Mouse (Mus musculus) WW6 (cell line): ENCODE results near the gene Itgb4.

Experiments used
- DNase-seq: peaks from one replicate; pipeline ENCODE4 v3.0.0-alpha.2; 2013; ENCODE audit warnings: low read depth, low spot score

Itgb4 gene

DNA sequence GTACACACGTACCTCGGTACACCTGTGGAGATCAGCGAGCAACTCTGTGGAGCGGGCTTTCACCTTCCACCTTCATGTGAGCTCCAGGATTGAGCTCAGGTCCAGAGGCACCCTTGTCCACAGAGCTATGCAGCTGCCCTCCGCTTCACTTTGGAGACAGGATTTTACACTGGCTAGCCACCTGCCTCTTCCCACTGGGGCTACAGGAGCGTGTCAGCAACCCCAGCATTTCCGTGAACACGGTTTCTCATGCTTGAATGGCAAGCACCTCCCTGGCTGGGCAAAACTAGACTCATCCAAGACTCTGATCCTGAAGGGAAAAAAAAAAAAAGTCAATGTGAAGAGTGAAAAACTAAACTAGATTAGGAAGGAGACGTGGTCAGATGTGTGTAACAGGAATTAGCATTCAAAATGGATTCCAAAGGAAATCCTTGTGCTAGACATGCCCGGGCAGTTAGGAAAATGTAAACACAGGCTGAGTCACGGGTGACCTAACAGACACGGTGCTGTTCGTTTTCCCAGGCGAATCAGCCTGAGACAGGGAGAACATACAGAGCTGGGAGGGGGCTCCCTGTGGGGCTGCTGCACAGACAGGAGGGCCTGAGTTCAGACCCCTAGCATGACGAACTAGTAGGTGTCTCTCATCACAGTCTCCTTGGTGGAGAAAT is 4.4 kb upstream of the Itgb4 start:
- no peak for DNase-seq

DNA sequence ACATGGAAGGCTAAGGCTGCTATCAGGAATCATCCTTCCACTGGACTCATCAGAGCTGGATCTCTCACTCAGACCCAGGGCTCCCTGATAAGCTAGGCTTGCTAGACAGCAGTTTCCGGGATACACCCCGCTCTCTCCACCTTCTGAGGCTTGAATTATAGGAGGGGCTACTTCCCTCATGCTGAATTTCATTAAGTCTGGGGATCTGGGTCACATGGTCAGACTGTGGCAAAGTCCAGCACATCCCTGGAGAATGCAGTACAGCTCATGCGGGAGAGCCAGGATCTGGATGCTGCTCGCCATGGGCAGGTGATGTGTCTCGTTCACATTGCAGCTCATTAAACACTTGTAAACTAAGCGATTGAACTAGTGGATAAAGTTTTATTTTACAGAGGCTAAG is 3.5 kb upstream of the Itgb4 start:
- peak; percentile 57 for DNase-seq

DNA sequence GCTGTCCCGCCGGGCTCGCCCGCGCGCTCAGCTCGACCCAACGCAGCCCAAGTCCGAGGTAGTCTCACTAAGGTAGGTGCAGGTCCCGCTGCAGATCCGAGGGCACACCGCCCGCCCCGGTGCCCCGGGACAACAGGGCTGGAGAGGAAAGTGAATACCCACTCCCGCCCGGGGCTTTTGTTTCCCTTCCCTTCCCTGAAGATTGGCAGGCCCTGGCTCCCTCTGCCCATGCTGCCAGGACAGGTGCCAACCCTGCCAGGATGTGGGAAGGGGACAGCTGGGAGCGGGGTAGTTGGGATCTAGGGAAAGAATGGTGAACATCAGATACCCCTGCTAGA is 543 bp downstream of the Itgb4 start:
- no peak for DNase-seq

DNA sequence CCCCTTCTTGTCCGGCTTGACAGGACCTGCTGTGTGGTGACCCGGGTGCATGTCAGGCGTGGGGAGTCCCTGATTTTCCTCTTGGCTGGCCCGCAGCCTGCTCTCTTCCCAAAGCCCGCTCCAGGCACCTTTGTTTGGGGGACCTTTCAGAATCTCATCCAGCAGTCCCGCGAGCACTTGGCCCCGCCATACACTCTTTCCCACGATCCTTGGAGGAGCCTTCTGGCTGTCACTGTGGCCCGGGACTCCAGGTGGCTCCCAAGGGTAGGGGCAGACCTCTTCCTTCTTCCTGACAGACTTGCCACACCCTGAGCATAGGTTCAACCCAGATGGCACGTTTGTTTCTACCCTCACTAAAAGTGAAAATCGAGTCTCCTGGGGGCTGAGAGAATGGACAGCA is 1.0 kb downstream of the Itgb4 start:
- DNase-seq: no peak

DNA sequence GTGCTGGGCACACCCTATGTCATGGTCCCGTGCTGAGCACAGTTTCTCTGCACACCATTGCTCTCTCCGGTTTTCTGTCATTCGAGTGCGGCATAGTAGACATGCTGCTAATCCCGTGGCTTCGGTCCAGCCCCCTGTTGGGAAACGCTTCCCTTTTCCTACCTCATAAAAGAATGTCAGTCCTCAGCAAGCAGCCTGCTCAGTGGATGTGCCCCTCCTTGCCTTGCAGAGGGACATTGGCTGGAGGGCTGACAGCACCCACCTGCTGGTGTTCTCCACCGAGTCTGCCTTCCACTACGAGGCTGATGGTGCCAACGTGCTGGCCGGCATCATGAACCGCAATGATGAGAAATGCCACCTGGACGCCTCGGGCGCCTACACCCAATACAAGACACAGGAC is 8.0 kb downstream of the Itgb4 start:
- DNase-seq: no peak

DNA sequence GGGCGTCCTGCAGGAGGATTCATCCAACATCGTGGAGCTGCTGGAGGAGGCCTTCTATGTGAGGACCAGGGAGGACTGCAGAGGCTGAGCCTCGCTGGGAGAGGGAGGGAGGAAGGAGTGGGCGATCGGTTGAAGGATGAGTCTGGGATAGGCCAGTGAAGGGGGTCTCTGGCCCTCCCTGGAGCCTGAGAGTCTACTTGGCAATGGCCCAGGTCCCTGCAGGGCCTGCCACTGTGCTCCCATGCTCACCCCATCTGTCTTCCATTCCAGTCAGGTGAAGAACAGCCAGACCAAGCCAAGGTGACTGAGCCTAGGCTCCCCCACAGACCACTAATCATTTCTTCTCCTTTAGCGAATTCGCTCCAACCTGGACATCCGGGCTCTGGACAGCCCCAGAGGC is 8.8 kb downstream of the Itgb4 start:
- no peak for DNase-seq

DNA sequence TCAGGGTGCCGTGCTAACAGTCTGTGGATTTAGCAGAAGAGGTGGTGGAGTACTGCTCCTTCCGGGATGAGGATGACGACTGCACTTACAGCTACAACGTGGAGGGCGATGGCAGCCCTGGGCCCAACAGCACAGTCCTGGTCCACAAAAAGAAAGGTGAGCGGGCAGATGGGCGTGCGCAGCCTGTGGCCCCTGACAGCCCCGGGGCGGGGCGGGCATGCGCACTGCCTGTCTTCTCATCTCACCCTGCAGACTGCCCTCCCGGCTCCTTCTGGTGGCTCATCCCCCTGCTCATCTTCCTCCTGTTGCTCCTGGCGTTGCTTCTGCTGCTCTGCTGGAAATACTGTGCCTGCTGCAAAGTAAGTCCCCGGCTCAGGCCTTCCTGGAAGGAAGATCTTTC is 15.2 kb downstream of the Itgb4 start:
- DNase-seq: no peak

DNA sequence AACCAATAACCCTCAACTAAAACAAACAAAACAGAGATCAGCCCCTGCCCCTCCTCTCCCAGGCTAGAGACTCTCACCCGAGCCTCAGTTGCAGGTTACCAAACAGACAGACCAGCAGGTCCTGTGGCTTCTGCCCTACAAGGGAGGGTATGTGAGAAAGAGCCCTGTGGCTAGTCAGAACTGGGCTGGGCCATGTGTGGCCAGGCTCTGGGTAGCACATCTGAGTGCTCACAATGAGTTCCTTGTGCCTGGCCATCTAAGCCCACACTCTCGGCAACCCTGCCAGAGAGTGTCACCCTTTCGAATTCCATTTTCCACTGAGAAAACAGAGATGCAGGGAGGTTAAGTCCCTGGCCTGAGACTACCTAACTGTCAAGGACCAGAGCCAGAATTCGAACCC is 17.6 kb downstream of the Itgb4 start:
- DNase-seq: no peak

DNA sequence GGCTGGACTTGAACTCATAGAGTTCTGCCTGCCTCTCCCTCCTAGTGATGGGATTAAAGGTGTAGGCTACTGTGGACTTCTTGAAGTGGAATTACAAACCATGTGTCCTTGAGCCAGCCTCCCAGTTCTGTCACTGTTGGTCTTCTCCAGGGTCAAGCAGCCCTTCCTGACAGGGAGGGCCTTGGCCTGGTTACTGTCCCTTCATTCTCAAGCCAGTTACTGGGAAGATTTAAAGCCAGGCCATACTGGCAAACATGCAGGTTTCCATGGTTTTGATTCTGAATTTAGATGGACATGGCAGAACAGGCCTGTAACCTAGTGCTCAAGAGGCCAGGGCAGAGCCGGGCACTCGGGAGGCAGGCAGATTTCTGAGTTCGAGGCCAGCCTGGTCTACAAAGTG is 20.7 kb downstream of the Itgb4 start:
- DNase-seq: no peak

DNA sequence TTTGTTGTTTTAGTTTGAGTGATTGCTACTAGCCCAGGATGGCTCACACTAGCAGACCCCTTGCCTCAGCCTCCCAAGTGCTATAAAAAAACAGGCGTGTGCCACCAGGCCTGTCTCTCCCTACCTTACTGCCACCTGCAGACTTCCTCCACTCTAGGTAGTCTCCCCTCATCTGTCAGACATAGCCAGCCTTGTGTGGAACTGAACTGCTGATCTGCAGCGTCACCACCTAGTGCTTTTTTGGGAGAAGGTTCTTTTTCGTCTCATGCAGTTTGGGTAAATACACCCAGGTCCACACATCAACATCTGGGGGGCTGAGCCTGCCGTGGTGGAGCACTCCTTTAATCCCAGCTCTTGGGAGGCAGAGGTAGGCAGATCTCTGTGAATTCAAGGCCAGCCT is 22.5 kb downstream of the Itgb4 start:
- DNase-seq: no peak

DNA sequence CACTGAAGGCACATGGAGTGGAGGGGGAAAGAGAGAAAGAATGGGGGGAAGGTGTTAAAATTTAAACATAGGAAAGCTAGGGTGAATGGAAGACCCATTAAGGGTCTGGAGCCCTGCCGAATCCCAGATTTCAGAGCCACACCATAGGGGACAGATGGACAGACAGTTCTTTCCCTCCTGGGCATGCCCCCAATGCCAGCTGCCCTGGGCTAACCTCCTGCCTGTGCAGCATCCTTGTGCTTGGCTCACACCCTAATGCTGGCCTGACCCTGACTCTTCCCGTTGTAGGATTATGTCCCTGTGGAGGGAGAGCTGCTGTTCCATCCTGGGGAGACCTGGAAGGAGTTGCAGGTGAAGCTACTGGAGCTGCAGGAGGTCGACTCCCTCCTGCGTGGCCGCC is 23.2 kb downstream of the Itgb4 start:
- DNase-seq: no peak

DNA sequence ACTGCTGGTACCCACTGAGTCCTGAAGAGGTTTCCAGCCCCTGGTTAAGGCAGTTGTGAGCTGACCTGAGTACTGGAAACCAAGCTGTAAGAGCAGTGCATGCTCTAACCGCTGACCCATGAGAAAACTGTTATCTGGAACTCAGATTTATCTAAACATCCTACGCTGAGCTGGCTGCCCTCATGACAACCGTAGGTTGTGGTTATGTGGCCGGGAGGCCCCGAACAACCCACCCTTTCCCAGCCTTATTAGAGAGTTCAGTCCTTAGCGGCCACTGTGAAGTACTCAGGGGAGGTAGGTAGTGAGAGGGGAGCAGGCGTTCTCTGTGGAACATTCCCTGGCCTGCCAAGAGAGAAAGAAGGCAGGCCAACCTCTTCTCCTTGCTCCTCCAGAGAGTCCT is 24.5 kb downstream of the Itgb4 start:
- DNase-seq: no peak

DNA sequence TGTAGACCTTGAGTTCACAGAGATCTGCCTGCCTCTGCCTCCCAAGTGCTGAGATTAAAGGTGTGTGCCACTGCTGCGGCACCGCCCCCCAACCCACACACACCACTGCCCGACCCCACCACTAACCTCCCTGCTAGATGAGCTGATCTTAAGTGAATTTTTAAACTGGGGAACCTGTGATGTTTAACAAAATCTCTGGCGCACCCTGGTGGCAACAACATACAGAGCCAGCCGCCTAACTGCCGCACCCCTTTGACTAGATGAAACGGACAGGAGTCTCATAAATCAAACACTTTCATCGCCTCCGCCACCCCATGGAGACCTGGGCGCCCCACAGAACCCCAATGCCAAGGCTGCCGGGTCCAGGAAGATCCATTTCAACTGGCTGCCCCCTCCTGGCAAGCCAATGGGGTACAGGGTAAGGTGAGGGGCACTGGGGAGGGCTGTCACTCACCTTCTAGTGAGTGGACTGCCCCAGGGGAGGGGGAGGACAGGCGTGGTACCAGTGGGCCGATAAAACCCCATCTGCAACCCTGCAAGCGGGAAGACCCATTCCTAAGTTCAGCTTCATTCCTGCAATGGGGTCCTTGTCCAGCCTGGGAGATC is 25.1 kb downstream of the Itgb4 start:
- no peak for DNase-seq

DNA sequence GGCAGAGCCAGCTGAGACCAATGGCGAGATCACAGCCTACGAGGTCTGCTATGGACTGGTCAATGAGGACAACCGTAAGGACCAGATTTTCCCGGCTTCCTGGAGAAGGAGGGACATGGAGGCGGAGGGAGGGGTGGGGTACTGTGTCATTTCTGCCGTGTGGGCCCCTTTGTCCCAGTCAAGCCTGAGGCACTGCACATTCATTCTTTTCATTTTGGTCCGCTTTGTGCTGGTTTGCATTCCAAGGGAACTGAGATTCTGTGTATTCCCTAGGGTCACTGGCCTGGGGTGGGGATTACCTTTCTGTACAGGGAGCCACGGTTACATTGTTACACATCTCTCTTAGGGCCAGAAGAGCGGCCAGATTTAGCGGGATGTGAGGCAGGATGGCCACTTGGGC is 26.1 kb downstream of the Itgb4 start:
- DNase-seq: no peak

DNA sequence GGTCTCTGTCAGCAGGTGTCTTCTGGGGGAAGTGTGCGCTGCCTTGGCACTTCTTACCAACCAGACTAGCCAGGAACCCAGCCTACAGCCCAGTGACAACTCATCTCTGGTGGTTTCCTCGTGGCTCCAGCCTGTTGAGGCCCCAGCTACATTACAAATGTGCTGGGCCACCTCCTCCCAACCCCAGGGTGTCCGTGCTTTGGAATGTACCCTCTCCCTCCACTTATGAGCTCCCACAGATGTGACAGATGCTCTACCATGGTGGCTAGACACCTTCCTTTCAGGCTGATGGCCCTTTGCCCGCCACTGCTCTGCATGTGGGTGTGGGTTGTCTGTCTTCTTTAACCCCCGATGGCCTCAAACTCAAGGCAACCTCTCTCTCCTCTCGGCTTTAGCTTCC is 27.2 kb downstream of the Itgb4 start:
- DNase-seq: no peak

DNA sequence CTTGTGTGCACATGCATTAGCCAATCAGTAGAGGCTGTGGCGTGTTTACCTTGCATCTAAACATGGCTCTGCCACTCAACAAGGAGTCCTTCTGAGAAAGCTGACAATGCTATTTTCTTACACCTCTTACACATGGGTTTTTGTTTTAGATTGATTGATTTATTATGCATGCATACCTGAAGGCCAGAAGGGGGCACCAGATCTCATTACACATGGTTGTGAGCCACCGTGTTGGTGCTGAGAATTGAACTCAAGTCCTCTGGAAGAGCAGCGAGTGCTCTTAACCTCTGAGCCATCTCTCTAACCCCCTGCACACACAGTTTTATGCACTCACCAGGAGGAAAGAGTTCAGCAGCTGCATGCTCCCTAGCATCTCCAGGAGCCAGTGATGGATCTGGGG is 28.4 kb downstream of the Itgb4 start:
- DNase-seq: no peak

DNA sequence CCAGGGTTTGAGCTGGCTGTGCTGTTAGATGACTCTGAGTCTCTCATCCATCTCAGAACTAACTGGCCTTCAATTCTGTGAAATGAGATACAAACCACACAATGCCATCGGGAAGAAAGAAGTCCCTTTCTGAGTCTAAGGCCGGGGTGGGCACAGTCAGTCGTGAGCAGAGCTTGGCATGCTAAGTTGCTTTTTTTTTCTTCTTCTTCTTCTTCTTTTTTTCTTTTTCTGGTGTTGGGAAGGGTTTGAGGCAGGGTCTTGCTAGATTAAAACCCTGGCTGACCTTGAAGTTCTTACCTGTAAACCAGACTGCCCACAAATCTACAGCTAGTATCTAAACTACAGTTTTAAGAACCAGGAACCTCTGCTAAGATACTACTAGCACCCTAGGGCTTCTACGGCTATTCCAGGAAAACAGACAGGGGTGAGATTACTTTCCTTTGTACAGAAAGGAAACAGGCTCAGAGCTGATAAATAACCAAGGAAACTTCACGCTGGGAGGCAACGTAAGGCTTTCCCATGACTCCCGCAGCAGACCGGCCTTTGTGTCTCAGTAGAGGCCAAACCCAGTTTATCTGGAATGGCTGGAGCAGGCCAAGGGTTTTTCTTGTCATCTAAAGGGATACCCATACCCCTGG is 29.8 kb downstream of the Itgb4 start:
- DNase-seq: no peak

DNA sequence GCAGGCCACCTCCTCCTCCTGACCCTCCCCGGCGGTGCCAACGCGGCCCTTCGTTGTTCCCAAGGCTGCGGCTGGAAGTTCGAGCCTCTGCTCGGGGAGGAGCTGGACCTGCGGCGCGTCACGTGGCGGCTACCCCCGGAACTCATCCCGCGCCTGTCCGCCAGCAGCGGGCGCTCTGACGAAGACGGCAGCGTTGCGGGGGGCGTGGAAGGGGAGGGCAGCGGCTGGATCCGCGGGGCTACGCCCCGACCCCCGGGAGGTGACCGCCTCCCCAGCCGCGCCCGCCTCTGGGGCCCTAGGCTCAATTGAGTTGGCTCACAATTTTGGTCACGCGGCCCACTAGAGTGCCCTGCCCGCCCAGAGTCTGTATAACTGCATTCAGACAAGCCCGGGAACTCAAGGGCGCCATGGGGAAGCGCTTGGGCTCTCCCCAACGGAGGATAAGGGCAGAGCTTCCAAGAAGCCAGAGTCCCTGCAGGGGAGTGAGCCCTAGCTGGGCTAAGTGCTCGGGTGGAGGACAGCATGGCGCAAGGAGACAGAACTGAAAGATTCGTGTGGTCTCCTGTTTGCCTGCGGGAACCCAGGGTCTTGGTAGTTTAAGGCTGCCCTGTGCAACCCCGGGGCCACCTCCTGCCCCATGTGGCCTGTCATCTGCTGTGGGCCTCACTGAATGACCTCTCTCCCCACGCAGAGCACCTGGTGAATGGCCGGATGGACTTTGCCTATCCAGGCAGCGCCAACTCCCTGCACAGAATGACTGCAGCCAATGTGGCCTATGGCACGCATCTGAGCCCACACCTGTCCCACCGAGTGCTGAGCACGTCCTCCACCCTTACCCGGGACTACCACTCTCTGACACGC is 30.6 kb downstream of the Itgb4 start:
- no peak for DNase-seq

DNA sequence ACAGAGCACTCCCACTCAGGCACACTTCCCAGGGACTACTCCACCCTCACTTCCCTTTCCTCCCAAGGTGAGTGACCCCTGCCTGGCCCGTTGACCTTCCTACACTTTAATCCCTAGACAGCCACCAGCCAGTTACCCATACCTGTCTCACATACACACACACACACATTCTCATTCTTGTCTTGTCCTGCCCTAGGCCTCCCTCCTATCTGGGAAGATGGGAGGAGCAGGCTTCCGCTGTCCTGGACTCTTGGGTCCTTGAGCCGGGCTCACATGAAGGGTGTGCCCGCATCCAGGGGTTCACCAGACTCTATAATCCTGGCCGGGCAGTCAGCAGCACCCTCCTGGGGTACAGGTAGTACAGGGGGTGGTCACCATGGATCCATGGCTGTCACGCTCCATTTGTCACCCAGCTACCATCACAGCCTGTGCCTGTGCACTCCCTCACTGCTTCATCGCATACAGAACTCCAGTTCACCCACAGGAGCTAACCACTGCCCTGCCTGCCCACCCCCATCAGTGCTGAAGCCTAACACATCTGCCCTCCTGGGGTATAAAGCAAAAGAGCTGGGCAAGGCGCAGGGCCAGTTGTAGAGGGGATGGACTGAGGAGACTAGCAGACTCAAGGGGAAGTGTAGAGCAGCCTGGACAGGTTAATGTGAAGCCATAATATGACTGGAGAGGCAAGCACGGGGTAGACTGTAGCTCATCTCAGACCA is 31.4 kb downstream of the Itgb4 start:
- no peak for DNase-seq

DNA sequence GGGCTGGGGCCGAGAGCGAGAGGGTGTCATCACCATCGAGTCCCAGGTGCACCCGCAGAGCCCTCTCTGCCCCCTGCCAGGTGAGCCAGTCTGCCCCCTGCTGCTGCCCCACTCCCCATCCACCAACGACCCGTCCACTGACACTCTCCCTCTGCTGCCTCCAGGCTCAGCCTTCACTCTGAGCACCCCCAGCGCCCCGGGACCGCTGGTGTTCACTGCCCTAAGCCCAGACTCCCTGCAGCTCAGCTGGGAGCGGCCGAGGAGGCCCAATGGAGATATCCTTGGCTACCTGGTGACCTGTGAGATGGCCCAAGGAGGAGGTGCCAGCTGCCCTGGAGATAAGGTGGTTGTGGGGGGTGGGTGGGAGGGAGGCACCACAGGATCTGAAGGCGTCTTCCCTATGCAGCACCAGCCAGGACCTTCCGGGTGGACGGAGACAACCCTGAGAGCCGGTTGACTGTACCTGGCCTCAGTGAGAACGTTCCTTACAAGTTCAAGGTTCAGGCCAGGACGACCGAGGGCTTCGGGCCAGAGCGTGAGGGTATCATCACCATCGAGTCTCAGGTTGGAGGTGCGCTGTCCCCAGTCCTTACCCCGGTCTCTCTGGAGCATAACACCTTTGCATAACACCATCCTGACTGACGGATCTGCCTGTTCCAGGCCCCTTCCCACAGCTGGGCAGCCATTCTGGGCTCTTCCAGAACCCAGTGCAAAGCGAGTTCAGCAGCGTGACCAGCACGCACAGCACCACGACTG is 32.8 kb downstream of the Itgb4 start:
- no peak for DNase-seq

DNA sequence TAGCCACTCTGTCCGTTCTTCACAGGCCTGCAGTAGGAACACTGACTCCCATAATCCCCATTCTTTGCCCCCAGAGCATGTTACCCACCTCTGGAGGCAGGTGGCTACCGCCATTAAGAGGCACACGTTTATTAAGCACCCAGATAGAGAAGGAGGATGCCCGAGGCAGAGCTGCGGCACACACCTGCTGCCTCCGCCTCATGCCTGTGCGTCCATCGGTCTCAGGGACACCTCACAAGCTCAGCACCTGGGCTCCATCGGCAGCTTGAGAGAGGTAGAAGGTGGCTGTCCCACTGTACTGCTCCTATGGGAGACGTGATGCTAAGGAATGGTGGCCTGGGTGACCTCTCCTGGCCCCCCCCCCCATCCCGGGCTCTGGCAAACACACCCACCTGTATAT is 33.9 kb downstream of the Itgb4 start:
- no peak for DNase-seq
